Mouse (Mus musculus) myocyte (in vitro differentiated cells): ENCODE results near the gene Cenpu.

ENCODE experiments used
- MAX ChIP-seq: IDR thresholded peaks from one replicate; pipeline ENCODE4 v1.6.1; 2011; ENCODE audit warnings: low read depth, mild to moderate bottlenecking, control low read depth
- MYOG ChIP-seq, 3 experiments: IDR thresholded peaks; one replicate each; pipeline ENCODE4 v1.6.1; 2011; ENCODE audit warnings: control low read depth in 2 of 3, low read depth in 2 of 3, mild to moderate bottlenecking in 2 of 3; ENCODE audit not compliant: insufficient read length in 2 of 3, control insufficient read depth in 1 of 3, insufficient read depth in 1 of 3
- POLR2A ChIP-seq: IDR thresholded peaks from one replicate; pipeline ENCODE4 v1.6.1; 2011; ENCODE audit warnings: low read depth, mild to moderate bottlenecking, control low read depth, moderate library complexity; ENCODE audit not compliant: insufficient read length
- USF1 ChIP-seq: IDR thresholded peaks from one replicate; pipeline ENCODE4 v1.6.1; 2011; ENCODE audit warnings: low read depth, mild to moderate bottlenecking, control low read depth, moderate library complexity

DNA sequence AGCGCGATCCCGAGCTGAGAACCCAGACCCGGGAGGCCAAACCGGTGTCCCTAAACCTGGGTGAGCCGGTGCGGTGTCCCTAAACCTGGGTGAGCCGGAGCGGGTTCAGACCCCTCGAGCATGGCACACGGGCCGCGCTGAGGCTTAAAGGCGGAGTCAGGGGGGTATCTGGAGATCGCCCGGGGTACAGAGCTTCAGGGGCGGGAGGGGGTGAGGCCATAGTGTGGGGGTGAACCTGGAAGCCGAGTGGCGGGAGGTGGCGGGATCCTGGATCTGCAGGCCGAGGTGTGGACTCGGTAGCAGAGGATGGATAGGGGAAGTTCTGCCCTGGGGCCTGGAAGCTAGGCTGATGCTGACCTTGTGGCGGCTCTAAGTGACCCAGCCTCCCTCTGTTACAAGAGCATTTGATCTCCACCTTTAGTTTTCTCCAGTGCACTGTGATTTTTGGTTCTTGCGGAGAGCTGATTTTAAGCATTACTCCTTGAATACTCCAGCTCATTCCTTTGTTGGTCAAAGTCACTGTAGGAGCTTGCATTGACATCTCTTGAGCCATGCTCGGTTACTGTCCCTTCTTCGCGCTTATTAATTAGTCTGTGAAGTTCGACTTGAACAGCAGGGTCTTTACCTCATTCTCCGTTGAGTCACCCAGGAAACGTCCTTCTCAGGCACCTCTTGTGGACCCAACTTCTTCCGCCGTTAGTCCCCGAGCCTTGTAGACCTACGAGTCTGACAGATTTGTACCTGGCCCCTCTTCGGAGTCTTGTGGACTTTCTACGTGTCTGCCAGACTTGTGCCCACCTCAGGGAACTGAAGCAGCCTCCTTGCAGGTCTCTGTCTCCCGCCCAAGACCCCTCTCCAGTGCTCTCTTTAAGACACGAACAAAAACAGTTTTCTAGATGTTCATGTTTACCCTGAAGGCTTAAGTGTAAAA, 66.1 kb downstream of the Cenpu start:
- TF ChIP-seq USF1 (no peak), POLR2A (no peak), MYOG (IDR thresholded peaks at IDR 0.05; ENCODE audit: control insufficient read depth in 1 of 3, insufficient read depth in 1 of 3, insufficient read length in 2 of 3, low read depth in 2 of 3) (no peak), MAX (no peak)
